Mouse (Mus musculus) T-helper 1 cell (primary cell): ENCODE data around the gene Slc12a3.

Experiments used
- in situ Hi-C: fragments of 300-600 bp; cut with MboI, MseI; formaldehyde crosslinking; loops from one replicate; pipeline ENCODE4 v1.15.1; 2025; ENCODE audit warnings: high pct_unique_total_duplicates

Slc12a3 gene

DNA sequence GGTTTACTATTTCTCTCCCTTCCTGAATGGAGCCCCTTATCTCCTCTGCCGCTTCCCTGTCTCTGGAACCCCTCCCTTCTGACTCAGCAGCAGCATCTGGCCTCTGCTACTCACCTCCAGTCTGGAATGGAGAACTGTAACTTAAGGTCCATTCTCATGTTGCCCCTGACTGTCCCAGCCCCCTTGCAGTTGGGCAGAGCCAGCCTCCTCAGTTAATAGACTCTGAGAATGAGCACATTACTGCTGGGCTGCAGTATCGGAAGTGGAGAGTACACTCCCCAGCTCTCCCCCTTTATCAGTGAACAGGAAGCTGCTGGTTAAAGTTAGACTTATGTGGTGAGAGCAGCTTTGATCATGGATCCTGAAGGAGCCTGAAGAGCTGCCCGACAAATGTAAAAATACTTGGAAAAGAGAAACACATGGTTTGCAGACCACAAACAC, 46.6 kb downstream of the Slc12a3 start:
- in situ Hi-C loops = no loop called here

DNA sequence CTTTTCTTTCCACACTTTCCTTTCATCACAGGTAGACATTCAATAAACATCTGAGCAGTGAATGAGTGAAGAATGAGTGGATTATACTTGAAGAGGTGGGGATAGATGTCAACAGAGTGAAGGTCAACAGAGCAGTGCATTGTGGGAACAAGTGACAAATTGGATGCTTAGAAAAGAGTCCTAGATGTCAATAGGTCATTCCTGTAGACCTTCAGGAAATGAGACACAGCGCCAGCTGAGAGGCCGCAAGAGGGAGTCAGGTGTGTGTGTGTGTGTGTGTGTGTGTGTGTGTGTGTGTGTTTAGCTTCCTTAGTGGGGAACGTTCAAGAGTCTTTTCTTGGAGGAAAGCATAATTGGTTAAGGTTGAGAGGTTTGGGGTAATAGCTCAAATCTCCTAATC, 47.2 kb downstream of the Slc12a3 start:
- in situ Hi-C loops = no loop called here

- in situ Hi-C loops = no loop called here
Observed at GRCm38 (mm10) chr8:94376580-94376979, 47.6 kb downstream of the Slc12a3 start.

DNA sequence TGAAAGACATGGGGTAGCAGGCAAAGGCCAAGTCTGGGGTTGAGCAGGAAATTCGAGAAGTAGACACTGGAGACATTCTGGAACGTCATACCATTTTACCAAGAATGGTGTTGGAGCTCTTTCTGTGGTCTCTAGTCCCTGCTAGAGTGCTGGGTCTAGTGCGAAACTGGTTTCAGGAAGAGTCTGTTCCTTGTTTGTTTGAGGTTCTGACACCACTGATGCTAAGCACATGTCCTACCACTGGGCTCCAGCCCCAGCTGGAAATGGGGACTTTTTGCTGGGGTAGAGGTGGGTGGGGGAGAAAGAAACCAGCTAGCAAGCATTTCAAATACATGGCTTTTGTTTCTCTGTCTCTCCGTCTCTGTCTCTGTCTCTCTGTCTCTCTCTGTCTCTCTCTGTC, 48.0 kb downstream of the Slc12a3 start:
- in situ Hi-C loops = no loop called here

GRCm38 (mm10) chr8:94377714-94378205, 48.8 kb downstream of the Slc12a3 start:
- in situ Hi-C loops = no loop called here

DNA sequence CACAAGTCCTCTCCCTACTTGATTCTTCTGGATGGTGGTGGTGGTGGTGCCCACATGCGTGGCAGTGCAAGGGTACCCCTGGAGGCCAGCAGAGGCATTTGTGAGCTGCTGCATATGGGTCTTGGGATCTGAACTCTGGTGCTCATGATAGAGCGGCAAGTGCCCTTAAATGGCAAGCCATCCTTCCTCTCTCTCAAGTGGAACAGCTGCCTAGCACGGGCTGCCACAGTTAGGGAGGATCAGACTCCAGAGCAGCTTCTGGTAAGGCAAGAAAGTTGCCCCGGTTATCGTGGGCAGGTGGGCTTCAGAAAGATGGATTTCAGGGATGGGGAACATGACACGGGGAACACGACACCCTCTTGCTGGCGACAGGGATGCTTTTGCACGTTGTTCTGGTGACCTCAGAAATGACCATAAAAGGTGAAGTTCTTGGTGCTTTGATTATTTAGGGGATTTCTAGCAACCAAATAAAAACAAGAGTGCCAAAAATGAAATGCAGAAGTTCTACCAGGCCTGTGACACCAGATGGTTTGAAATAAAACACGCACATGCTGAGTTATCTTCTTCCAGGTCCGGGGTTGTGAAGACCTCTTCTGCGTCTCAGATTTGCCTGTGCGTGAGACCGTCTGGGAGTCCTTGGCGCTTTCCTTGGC, 49.9 kb downstream of the Slc12a3 start:
- in situ Hi-C loops = no loop called here

GRCm38 (mm10) chr8:94379686-94380085, 50.7 kb downstream of the Slc12a3 start:
- in situ Hi-C loops = no loop called here

DNA sequence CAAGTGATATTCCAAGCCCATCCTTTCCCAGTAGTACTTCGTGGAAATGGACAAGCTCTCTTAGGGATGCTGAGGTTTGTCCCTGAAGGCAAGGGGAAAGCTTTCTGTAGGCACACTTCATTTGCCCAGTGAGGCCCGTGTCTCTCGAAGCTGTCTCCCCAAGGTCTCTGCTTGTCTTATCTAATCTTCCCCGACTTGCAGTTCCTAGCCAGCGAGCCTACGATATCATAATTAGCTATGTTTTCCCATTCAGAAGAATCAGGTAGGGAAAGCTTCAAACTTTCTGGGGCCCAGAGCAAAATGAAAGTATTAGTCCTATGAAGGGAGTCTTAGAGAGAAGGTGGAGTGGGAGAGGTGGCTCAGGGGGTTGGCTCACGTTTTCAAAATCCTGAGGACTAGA, 55.2 kb downstream of the Slc12a3 start:
- in situ Hi-C loops = no loop called here

- in situ Hi-C loops = no loop called here
Observed at GRCm38 (mm10) chr8:94385506-94386213, 56.7 kb downstream of the Slc12a3 start.

DNA sequence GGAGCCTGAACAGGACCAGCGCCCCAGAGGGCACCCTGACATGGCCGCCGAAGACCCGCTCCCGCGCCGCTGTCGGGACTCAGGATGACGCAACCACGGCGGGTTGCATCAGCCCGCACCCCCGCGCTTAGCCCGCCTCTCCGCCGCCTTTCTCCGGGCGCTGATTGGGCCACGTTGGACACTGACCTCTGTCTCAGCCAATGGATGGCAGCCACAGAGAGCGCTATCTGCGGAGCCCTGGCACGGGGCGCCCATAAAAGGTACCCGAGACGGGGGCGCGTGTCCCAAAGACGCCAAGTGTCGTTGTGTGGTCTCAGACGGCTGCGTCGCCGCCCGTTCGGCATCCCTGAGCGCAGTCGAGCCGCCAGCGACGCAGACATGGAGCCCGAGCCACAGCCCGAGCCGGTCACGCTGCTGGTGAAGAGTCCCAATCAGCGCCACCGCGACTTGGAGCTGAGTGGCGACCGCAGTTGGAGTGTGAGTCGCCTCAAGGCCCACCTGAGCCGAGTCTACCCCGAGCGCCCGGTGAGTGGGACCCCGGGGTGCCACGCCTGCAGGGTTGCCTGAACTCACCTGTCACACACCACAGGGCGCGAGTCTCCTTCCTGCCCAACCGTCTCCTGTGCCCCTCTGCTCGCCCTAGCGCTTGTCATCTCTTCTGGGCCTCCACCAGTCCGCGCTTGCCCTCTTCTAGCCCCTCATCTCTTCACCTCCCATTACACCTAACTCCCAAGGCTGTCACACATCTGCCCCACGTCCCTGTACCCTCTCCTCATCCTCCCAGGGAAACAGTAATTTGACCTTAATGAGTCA, 57.4 kb downstream of the Slc12a3 start, which contains the start of gene Herpud1:
Gene Herpud1 (plus strand): TSS at position 225 of the 813 bp plus-strand sequence.
- in situ Hi-C loops = no loop called here

DNA sequence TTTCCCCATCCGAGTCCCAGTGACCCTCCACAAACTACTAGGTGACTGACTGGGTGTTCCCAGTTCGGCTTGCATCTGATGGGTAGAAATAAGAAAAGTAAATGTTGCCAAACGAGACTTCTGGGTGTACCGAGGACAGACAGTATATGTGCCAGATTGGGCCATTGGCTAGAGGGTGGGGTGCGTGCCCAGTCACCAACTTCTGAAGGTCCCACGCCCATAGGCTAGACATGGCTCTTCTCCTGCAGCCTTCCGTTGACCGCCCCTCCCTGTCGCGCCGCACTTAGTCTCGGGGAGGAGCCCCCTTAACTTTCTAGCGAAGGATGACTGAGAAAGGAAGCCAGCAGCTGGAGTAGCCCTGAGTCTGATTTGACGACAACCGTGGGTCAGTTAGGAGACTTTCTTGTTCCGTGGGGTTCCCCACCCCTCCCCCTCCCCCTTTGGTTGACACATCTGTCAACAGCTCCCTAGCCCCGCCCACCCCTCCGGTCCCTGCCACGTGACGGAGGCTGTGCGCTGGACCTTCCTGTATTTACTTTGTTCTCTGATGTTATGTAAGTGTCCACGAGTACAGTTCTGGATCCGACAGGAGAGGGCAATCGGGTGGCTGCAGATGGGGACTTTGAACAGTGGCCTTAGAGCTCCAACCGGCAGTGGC, 58.2 kb downstream of the Slc12a3 start:
- in situ Hi-C loops = no loop called here

- in situ Hi-C loops = no loop called here
Observed at GRCm38 (mm10) chr8:94387785-94388184, 58.8 kb downstream of the Slc12a3 start.

DNA sequence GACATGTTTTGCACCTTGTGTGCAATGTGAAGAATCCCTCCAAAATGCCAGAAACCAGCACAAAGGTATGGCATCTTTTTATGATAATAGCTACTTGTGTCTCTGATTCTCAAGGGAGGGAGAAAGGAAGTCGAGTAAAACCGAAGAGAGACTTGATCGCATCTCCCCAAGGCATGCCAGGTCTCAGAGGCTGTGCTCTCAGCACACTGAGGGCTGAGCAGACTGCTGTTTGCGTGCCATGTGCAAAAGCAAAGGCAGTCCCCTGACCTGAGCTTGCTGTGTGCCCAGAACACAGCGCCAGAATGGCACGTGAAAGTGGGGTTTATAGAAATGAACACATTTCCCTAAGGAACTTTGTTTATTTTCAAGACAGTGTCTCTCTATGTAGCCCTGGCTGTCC, 60.5 kb downstream of the Slc12a3 start:
- in situ Hi-C loops = no loop called here

GRCm38 (mm10) chr8:94390429-94390828, 61.4 kb downstream of the Slc12a3 start:
- in situ Hi-C loops = loop anchor here (10.0 kb wide), 1 partner anchor 56 kb away; no protein-coding TSS in a partner anchor

GRCm38 (mm10) chr8:94390910-94391309, 61.9 kb downstream of the Slc12a3 start:
- in situ Hi-C loops = loop anchor here (10.0 kb wide), 1 partner anchor 56 kb away; no protein-coding TSS in a partner anchor

GRCm38 (mm10) chr8:94392147-94392546, 63.1 kb downstream of the Slc12a3 start:
- in situ Hi-C loops = loop anchor here (10.0 kb wide), 1 partner anchor 57 kb away; no protein-coding TSS in a partner anchor

DNA sequence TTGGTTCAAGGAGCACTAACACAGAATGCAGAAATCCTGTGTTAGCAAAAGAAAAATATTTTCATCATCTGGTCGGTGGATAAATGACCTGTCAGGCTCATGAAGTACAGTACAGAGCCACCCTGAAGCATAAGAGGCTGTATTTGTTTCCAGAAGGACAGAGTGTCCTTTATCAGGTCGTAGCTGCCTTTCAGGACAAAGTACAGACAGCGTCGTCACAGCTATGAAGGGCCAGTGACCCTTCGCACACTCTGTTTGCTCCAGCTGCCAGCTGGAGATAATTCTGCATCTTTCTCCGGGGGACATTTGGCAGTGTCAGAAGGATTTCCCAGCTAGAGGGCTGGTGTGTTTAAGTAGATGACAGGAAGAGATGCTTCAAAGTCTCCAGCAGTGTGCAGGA, 63.6 kb downstream of the Slc12a3 start:
- in situ Hi-C loops = loop anchor here (10.0 kb wide), 1 partner anchor 58 kb away; no protein-coding TSS in a partner anchor

DNA sequence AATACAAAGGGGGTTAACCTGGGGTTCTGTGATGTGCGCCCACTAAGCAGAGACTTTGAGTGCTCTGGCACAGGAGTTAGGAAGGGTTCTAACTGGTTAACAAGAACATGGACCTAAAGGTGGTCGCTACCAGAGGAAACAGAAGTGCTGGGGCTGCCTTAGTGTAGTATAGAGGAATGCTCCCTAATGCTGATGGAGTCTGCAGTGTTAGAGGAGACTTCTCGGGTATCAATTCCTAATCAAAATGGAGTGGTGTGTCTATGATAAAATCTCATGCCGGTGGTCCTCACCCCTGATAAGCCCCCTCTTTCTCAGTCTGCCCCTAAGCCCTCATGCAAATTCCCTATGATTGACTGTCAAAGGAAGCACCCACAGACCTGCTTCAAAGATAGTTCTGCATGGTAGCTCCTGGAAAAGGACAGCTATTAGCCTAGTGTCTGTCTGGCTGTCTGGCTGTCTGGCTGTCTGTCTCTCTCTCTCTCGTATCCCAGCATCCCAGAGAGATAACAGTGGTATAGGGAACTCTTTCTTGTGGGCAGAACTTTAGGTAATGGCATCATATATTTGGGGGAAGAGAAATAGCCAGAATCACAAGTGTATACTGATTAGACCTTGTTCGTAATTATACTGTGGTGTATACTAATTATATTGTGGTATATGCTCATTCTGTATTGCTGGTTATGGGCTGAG, 67.0 kb downstream of the Slc12a3 start:
- in situ Hi-C loops = loop anchor here (10.0 kb wide), 1 partner anchor 61 kb away; no protein-coding TSS in a partner anchor

DNA sequence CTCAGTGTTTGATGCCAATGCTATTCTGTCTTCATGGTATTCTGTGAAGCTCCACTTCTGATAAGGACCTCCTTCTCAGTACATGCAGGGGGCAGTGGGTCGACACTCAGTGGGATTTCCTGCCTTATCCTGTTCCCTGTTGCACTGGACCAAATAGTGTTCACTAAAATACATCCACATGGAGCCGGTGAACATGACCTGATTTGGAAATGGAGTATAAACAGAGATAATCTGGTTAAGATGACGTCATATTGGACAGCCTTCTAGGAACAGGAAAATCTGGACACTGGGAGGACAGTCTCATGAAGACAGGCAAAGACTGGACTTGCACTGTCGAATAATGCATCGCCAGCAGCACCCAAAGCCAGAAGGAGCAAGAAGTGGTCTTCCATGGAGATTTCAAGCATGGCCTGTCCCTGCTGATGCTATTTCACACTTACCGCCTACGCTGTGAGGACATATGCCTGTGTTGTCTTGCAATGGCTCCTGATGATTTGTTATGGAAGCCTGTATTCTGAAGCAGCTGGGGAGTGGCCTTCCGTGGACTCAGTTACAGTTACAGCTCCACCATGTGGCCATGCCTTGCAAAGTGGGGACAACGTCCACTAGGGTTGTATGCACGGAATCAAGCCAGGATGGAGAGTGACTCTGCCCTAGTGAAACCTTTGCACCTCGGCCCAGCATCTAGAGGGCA, 68.1 kb downstream of the Slc12a3 start:
- in situ Hi-C loops = loop anchor here (10.0 kb wide), 1 partner anchor 62 kb away; no protein-coding TSS in a partner anchor

- in situ Hi-C loops = loop anchor here (10.0 kb wide), 1 partner anchor 64 kb away; no protein-coding TSS in a partner anchor
Observed at GRCm38 (mm10) chr8:94398587-94398986, 69.6 kb downstream of the Slc12a3 start.
